Mouse (Mus musculus): ENCODE results near the gene Cad. TPM values are rescaled to one million over a fixed set of nuclear protein-coding genes. Genes with fewer than 3 reads are reported as not detected.
"Not testable (repeated sequence)": the region's sequence is repeated elsewhere in the genome, so short reads cannot be mapped to it uniquely, and the experiment has no call there.

Cad gene
- polyA plus RNA-seq, 1 experiment from 2014 or later = 10.4 TPM

DNA sequence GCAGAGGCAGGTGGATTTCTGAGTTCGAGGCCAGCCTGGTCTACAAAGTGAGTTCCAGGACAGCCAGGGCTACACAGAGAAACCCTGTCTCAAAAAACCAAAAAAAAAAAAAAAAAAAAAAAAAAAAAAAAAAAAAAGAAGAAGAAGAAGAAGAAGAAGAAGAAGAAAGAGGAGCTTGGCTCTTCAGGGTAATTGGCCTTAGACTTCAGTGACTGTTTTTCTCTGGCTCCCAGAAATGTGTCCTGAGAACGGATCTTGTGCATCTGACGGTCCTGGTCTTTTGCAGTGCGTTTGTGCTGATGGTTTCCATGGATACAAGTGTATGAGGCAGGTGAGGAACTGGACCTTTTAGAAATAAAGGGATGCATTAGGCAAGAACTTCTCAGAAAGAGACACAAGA, 852 bp upstream of the Cad start:
- Histone ChIP-seq H3K27ac (ENCODE audit: low read depth, low read length) (peak overlapping the region; percentile 72; the same call in 1 of the 2 replicates), H3K4me2 (ENCODE audit: low read depth, low read length) (peak overlapping the region; percentile 95), H3K4me3 (ENCODE audit: low read depth, low read length) (peak overlapping the region; percentile 65), H3K4me1 (ENCODE audit: control insufficient read depth, insufficient read depth, low read length) (peaks cover 12% of the 10 kb centered on the region), H3K9ac (replicated peaks; ENCODE audit: low read depth, low read length) (peak overlapping the region; percentile 63; the same call in 1 of the 2 replicates)
- H3K36me3 ChIP-seq (ENCODE audit: control insufficient read depth, insufficient read depth, low read length); H3K9me3 ChIP-seq (ENCODE audit: control insufficient read depth, low read length); ATAC-seq (ENCODE audit: low read depth); H3K27me3 ChIP-seq (ENCODE audit: control insufficient read depth, insufficient read depth, low read length): not testable (repeated sequence)
- WGBS = 59% methylated on average over 4 of the region's 4 CpGs

DNA sequence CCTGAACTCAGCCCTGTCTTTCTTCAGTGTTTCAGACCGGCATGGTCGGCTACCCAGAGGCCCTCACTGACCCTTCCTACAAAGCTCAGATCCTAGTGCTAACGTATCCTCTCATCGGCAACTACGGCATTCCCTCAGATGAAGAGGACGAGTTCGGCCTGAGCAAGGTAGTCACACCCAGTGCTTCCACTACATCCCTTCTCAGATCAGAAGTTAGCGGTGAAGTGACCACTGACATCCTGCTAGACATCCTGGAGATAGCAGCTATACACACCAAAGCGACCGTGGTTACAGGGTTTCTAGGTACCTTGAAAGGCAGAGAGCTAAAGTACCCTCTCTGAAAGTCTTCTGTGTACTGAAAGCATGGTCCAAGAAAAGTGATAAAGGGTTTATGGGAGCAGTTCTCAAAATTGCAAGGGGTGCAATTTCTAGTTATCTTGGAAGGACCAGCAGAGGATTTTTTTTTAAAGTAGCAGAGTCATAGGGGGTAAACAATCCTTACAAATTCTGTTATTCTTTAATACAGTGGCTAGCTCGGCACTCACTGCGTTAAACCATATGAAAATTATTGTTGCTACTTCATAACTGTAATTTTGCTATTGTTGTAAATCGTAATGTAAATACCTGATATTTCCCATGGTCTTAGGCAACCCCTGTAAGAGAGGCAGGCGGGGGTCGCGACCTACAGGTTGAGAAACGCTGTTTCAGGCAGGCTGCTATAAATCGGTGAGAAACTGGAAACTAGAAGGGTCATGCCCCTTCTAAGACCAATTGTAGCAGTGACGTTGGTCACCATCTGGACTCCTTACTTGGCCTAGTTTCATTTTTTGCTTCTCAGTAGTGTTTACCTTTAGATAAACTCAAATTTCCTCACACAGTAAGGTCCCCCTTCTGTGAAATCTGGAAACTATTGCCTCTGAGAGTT, 898 bp downstream of the Cad start:
- Histone ChIP-seq H3K4me1 (ENCODE audit: control insufficient read depth, insufficient read depth, low read length) (peaks cover 9% of the 10 kb centered on the region), H3K4me3 (ENCODE audit: low read depth, low read length) (peak overlapping the region; percentile 65), H3K27me3 (ENCODE audit: control insufficient read depth, insufficient read depth, low read length) (no peaks in the 10 kb centered on the region), H3K4me2 (ENCODE audit: low read depth, low read length) (peak overlapping the region; percentile 95), H3K36me3 (ENCODE audit: control insufficient read depth, insufficient read depth, low read length) (0 out of 2 replicates have a peak, but pooled peaks cover 2% of the 10 kb centered on the region), H3K27ac (ENCODE audit: low read depth, low read length) (no peak overlapping the region; the same call in 1 of the 2 replicates), H3K9me3 (ENCODE audit: control insufficient read depth, low read length) (no peaks in the 10 kb centered on the region), H3K9ac (replicated peaks; ENCODE audit: low read depth, low read length) (peak overlapping the region; percentile 63)
- no peak for ATAC-seq (ENCODE audit: low read depth)
- 18% methylated on average over 19 of the region's 19 CpGs for WGBS

GRCm38 (mm10) chr5:31069810-31070209, 15.2 kb downstream of the Cad start:
- Histone ChIP-seq H3K36me3 (ENCODE audit: control insufficient read depth, insufficient read depth, low read length) (peaks cover 56% of the 10 kb centered on the region), H3K4me1 (ENCODE audit: control insufficient read depth, insufficient read depth, low read length) (no peaks in the 10 kb centered on the region), H3K4me3 (ENCODE audit: low read depth, low read length) (no peak overlapping the region), H3K4me2 (ENCODE audit: low read depth, low read length) (no peak overlapping the region), H3K27me3 (ENCODE audit: control insufficient read depth, insufficient read depth, low read length) (no peaks in the 10 kb centered on the region), H3K27ac (ENCODE audit: low read depth, low read length) (no peak overlapping the region), H3K9ac (replicated peaks; ENCODE audit: low read depth, low read length) (no peak overlapping the region), H3K9me3 (ENCODE audit: control insufficient read depth, low read length) (no peaks in the 10 kb centered on the region)
- 100% methylated on average over 3 of the region's 3 CpGs for WGBS
- no peak for ATAC-seq (ENCODE audit: low read depth)

GRCm38 (mm10) chr5:31071059-31071458, 16.5 kb downstream of the Cad start:
- Histone ChIP-seq H3K9ac (replicated peaks; ENCODE audit: low read depth, low read length) (no peak overlapping the region), H3K4me1 (ENCODE audit: control insufficient read depth, insufficient read depth, low read length) (no peaks in the 10 kb centered on the region), H3K4me3 (ENCODE audit: low read depth, low read length) (no peak overlapping the region), H3K27ac (ENCODE audit: low read depth, low read length) (no peak overlapping the region), H3K4me2 (ENCODE audit: low read depth, low read length) (no peak overlapping the region), H3K9me3 (ENCODE audit: control insufficient read depth, low read length) (no peaks in the 10 kb centered on the region), H3K27me3 (ENCODE audit: control insufficient read depth, insufficient read depth, low read length) (no peaks in the 10 kb centered on the region), H3K36me3 (ENCODE audit: control insufficient read depth, insufficient read depth, low read length) (peaks cover 62% of the 10 kb centered on the region)
- ATAC-seq (ENCODE audit: low read depth) = no peak
- WGBS = 92% methylated on average over 2 of the region's 2 CpGs

- Histone ChIP-seq H3K4me3 (ENCODE audit: low read depth, low read length) (no peak overlapping the region), H3K4me2 (ENCODE audit: low read depth, low read length) (no peak overlapping the region), H3K27ac (ENCODE audit: low read depth, low read length) (no peak overlapping the region), H3K4me1 (ENCODE audit: control insufficient read depth, insufficient read depth, low read length) (no peaks in the 10 kb centered on the region), H3K9me3 (ENCODE audit: control insufficient read depth, low read length) (no peaks in the 10 kb centered on the region), H3K36me3 (ENCODE audit: control insufficient read depth, insufficient read depth, low read length) (peaks cover 62% of the 10 kb centered on the region), H3K27me3 (ENCODE audit: control insufficient read depth, insufficient read depth, low read length) (no peaks in the 10 kb centered on the region), H3K9ac (replicated peaks; ENCODE audit: low read depth, low read length) (no peak overlapping the region)
- ATAC-seq (ENCODE audit: low read depth) = no peak
- WGBS = 95% methylated on average over 11 of the region's 11 CpGs
Measured at GRCm38 (mm10) chr5:31071821-31072220, 17.2 kb downstream of the Cad start.

GRCm38 (mm10) chr5:31073176-31073575, 18.6 kb downstream of the Cad start:
- Histone ChIP-seq H3K36me3 (ENCODE audit: control insufficient read depth, insufficient read depth, low read length) (peaks cover 71% of the 10 kb centered on the region), H3K4me3 (ENCODE audit: low read depth, low read length) (no peak overlapping the region), H3K4me1 (ENCODE audit: control insufficient read depth, insufficient read depth, low read length) (no peaks in the 10 kb centered on the region), H3K4me2 (ENCODE audit: low read depth, low read length) (no peak overlapping the region), H3K27ac (ENCODE audit: low read depth, low read length) (no peak overlapping the region), H3K27me3 (ENCODE audit: control insufficient read depth, insufficient read depth, low read length) (no peaks in the 10 kb centered on the region), H3K9me3 (ENCODE audit: control insufficient read depth, low read length) (no peaks in the 10 kb centered on the region), H3K9ac (replicated peaks; ENCODE audit: low read depth, low read length) (no peak overlapping the region)
- no peak for ATAC-seq (ENCODE audit: low read depth)
- WGBS = 93% methylated on average over 12 of the region's 12 CpGs

DNA sequence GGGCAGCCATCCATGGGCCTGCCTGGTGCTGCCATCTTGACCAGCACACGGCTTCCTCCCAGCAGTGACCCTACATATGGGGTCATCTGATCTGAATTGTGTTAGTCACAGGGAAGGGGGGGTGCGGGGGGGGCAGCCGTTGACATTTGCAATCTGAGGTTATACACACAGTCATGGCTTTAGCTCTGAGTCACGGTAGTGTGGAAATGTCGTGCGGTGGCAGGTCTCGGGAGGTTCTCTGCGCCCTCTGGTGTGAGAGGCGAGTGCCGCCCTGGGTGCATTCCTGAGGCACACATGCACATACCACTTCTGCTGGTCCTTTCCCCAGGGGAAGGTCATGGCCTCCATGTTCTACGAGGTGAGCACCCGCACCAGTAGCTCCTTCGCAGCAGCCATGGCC, 21.8 kb downstream of the Cad start:
- 90% methylated on average over 13 of the region's 13 CpGs for WGBS
- ATAC-seq (ENCODE audit: low read depth) = no peak

DNA sequence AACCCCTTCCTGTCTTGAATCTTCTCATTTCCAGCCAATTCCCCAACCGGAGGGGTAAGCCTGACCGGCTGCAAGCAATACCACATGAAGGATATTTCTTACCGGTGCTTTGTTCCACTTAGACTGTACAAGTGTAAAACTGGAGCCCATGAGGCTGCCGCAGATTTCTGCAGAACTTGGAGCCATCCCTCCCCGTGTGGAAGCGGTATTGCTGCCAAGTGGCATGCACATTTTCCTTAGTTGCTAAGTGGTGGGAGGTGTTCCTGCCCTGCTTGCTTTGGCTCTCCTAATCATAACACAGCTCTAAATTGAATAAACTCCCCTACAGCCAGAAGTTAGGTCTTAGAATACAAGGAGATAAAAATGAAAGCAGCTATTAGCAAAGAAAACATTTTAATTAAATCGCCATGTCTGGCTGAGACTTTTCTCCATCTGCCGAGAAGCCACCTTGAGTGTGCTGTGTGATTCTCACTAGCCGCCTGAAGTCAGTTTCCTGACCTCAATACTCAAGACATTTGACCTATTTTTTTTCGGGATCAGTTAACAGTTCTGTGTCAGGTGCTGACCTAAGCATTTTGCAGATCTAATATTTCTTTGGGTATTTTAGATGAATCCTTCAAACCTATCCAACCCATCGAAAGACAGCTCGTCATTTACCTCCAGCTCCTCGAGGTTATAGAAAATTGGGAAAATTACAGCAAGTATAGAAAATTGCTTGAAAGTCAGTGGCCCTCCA, 25.6 kb downstream of the Cad start:
- Histone ChIP-seq H3K36me3 (ENCODE audit: control insufficient read depth, insufficient read depth, low read length) (peaks cover 29% of the 10 kb centered on the region), H3K9me3 (ENCODE audit: control insufficient read depth, low read length) (no peaks in the 10 kb centered on the region), H3K4me1 (ENCODE audit: control insufficient read depth, insufficient read depth, low read length) (no peaks in the 10 kb centered on the region), H3K4me3 (ENCODE audit: low read depth, low read length) (no peak overlapping the region), H3K9ac (replicated peaks; ENCODE audit: low read depth, low read length) (no peak overlapping the region), H3K4me2 (ENCODE audit: low read depth, low read length) (no peak overlapping the region), H3K27ac (ENCODE audit: low read depth, low read length) (no peak overlapping the region), H3K27me3 (ENCODE audit: control insufficient read depth, insufficient read depth, low read length) (no peaks in the 10 kb centered on the region)
- WGBS = 85% methylated on average over 13 of the region's 13 CpGs
- ATAC-seq (ENCODE audit: low read depth) = no peak

More for the DNA sequence above, 21.8 kb downstream of the Cad start:
- H3K4me2 ChIP-seq (ENCODE audit: low read depth, low read length) = no peak overlapping the region
- H3K4me3 ChIP-seq (ENCODE audit: low read depth, low read length) = no peak overlapping the region
- no peaks in the 10 kb centered on the region for H3K27me3 ChIP-seq (ENCODE audit: control insufficient read depth, insufficient read depth, low read length)
- no peaks in the 10 kb centered on the region for H3K4me1 ChIP-seq (ENCODE audit: control insufficient read depth, insufficient read depth, low read length)
- peaks cover 60% of the 10 kb centered on the region for H3K36me3 ChIP-seq (ENCODE audit: control insufficient read depth, insufficient read depth, low read length)
- no peak overlapping the region for H3K27ac ChIP-seq (ENCODE audit: low read depth, low read length)
- no peaks in the 10 kb centered on the region for H3K9me3 ChIP-seq (ENCODE audit: control insufficient read depth, low read length)
- no peak overlapping the region for H3K9ac ChIP-seq (replicated peaks; ENCODE audit: low read depth, low read length)

GRCm38 (mm10) chr5:31080795-31081164, 26.2 kb downstream of the Cad start:
- Histone ChIP-seq H3K36me3 (ENCODE audit: control insufficient read depth, insufficient read depth, low read length) (peaks cover 24% of the 10 kb centered on the region), H3K9me3 (ENCODE audit: control insufficient read depth, low read length) (no peaks in the 10 kb centered on the region), H3K9ac (replicated peaks; ENCODE audit: low read depth, low read length) (no peak overlapping the region), H3K4me1 (ENCODE audit: control insufficient read depth, insufficient read depth, low read length) (no peaks in the 10 kb centered on the region), H3K4me3 (ENCODE audit: low read depth, low read length) (no peak overlapping the region), H3K27me3 (ENCODE audit: control insufficient read depth, insufficient read depth, low read length) (no peaks in the 10 kb centered on the region), H3K4me2 (ENCODE audit: low read depth, low read length) (no peak overlapping the region), H3K27ac (ENCODE audit: low read depth, low read length) (no peak overlapping the region)
- ATAC-seq (ENCODE audit: low read depth) = no peak
- 70% methylated on average over 3 of the region's 3 CpGs for WGBS
